8 mouse cellular contexts compared by ENCODE assay signal in the genomic region with DNA sequence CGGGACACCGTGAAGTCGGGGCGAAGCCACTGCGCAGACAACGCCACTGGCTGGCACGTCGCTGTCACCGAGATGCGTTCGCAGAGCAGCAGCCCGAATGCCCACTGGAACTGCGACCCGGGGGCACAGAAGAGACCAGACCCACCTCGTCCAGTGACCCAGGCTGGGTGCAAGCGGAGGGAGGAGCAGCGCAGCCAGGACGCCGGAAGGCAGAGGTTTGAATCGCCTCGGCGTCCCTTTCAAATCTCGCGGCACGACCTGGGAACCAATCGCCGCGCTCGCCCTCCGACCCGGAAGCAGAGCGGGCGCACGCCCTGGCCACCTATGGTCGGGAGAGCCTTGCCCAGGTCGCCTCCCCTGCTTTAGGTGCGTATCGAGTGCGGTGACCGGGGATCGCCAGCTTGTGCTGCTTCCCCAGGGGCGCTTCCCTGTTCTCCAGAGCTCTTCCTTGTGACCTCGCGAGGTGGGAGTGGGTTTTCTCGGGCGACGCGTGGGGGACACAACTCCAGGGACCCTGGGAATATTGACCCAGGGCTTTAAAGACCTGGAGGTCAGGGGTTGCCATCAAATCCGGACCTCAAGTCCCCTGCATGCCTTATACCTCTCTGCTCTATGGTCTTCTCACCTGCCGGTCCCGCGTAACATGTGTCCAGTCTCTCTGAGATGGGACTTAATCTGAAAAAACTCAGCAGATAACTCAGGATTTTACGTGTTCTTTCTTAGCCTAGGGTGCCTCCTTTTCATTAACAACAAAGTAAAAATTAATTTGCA. TPM values are rescaled to one million over a fixed set of nuclear protein-coding genes. Genes with fewer than 3 reads are reported as not detected.
DNase-seq lines count a peak whose midpoint lies in the region; ATAC-seq and TF ChIP-seq lines count a peak whose summit lies in the region.

Parpbp (minus strand) TSS at position 235 of the 771 bp plus-strand sequence.
Nup37 (plus strand) TSS at position 286 of the 771 bp plus-strand sequence.

- H3K36me3 ChIP-seq in embryonic facial prominence, embryonic 13.5 days = peaks cover 29% of the 10 kb centered on the region
- no peaks in the 10 kb centered on the region for H3K36me3 ChIP-seq in heart, adult 2 months (ENCODE audit: control insufficient read depth, insufficient read depth, low read length)
- H3K36me3 ChIP-seq in limb, embryonic 13.5 days = peaks cover 20% of the 10 kb centered on the region
- no peaks in the 10 kb centered on the region for H3K36me3 ChIP-seq in midbrain, embryonic 16.5 days (ENCODE audit: control insufficient read depth, insufficient read depth, low read length)

- peak; percentile 84; the same call in 1 of the 2 replicates for ATAC-seq in embryonic facial prominence, embryonic 13.5 days (ENCODE audit: insufficient number of reproducible peaks, insufficient read depth, low FRiP score, low TSS enrichment, low read depth)
- peak; percentile 94 for ATAC-seq in limb, embryonic 13.5 days (ENCODE audit: low FRiP score, low read depth)
- ATAC-seq in midbrain, embryonic 16.5 days = peak; percentile 99

- no peak for TF ChIP-seq EP300 in heart, adult 2 months (IDR thresholded peaks at IDR 0.05; ENCODE audit: insufficient read depth, low read depth, low read length)

- peak within 1 kb of the TSS; percentile 68 for H3K4me3 ChIP-seq in embryonic facial prominence, embryonic 13.5 days
- peak within 1 kb of the TSS; percentile 92 for H3K4me3 ChIP-seq in heart, adult 2 months
- H3K4me3 ChIP-seq in limb, embryonic 13.5 days = peak within 1 kb of the TSS; percentile 81
- H3K4me3 ChIP-seq in midbrain, embryonic 16.5 days (ENCODE audit: low read depth, low read length) = peak within 1 kb of the TSS; percentile 85

- H3K27me3 ChIP-seq in embryonic facial prominence, embryonic 13.5 days = no peaks in the 10 kb centered on the region
- H3K27me3 ChIP-seq in heart, adult 2 months (ENCODE audit: control insufficient read depth, insufficient read depth, low read length) = no peaks in the 10 kb centered on the region
- no peaks in the 10 kb centered on the region for H3K27me3 ChIP-seq in limb, embryonic 13.5 days
- H3K27me3 ChIP-seq in midbrain, embryonic 16.5 days (ENCODE audit: control insufficient read depth, insufficient read depth, low read depth, low read length) = no peaks in the 10 kb centered on the region

- under 1% methylated on average over 53 of the region's 53 CpGs for WGBS in embryonic facial prominence, embryonic 13.5 days
- 1% methylated on average over 53 of the region's 53 CpGs for WGBS in heart, adult 2 months
- WGBS in limb, embryonic 13.5 days = under 1% methylated on average over 53 of the region's 53 CpGs
- WGBS in midbrain, embryonic 16.5 days = under 1% methylated on average over 47 of the region's 53 CpGs

- H3K9me3 ChIP-seq in embryonic facial prominence, embryonic 13.5 days = no peaks in the 10 kb centered on the region
- no peaks in the 10 kb centered on the region for H3K9me3 ChIP-seq in limb, embryonic 13.5 days
- H3K9me3 ChIP-seq in midbrain, embryonic 16.5 days (replicated peaks; ENCODE audit: control insufficient read depth, low read length, poor library complexity, severe bottlenecking) = no peaks in the 10 kb centered on the region

- intact Hi-C loops in heart, adult 2 months (cut with DNase I) = loop anchor here (5.0 kb wide), 1 partner anchor 55 kb away; the partner anchor contains the start of gene Washc3

- no peak within 1 kb of the TSS for H3K27ac ChIP-seq in embryonic facial prominence, embryonic 13.5 days
- H3K27ac ChIP-seq in heart, adult 2 months = peak within 1 kb of the TSS; percentile 60
- H3K27ac ChIP-seq in limb, embryonic 13.5 days = no peak within 1 kb of the TSS
- H3K27ac ChIP-seq in midbrain, embryonic 16.5 days (ENCODE audit: low read length) = no peak within 1 kb of the TSS

- peaks cover 24% of the 10 kb centered on the region for H3K4me1 ChIP-seq in embryonic facial prominence, embryonic 13.5 days
- no peaks in the 10 kb centered on the region for H3K4me1 ChIP-seq in heart, adult 2 months (ENCODE audit: control insufficient read depth, insufficient read depth, low read length)
- peaks cover 25% of the 10 kb centered on the region for H3K4me1 ChIP-seq in limb, embryonic 13.5 days
- H3K4me1 ChIP-seq in midbrain, embryonic 16.5 days (ENCODE audit: control insufficient read depth, insufficient read depth, low read length) = peaks cover 13% of the 10 kb centered on the region

- peak; percentile 93 for DNase-seq in 3134 (ENCODE audit: extremely low read depth, insufficient read length, low spot score)
- peak; percentile 91 to 92 for DNase-seq in adrenal gland, postnatal 36 days
- peak; percentile 88 to 90 for DNase-seq in heart, adult 2 months
- peak; percentile 79 to 87 for DNase-seq in kidney, adult 8-10 months
- peak; percentile 87 to 93 for DNase-seq in spleen, postnatal 10 days (ENCODE audit: low spot score in 2 of 2)

- H3K4me2 ChIP-seq in embryonic facial prominence, embryonic 13.5 days = peak within 1 kb of the TSS; percentile 88
- H3K4me2 ChIP-seq in limb, embryonic 13.5 days (replicated peaks) = peak within 1 kb of the TSS; percentile 85
- H3K4me2 ChIP-seq in midbrain, embryonic 16.5 days (ENCODE audit: low read length) = peak within 1 kb of the TSS; percentile 95

- TF ChIP-seq CTCF in heart, adult 2 months (IDR thresholded peaks at IDR 0.05) = peak; percentile 26

- peak; percentile 79 for TF ChIP-seq POLR2A in heart, adult 2 months (IDR thresholded peaks at IDR 0.05; ENCODE audit: insufficient read depth, low read depth, low read length)

- H3K79me2 ChIP-seq in heart, adult 2 months (replicated peaks; ENCODE audit: control insufficient read depth, insufficient read depth, low read length) = no peaks in the 10 kb centered on the region

- H3K9ac ChIP-seq in embryonic facial prominence, embryonic 13.5 days = peak within 1 kb of the TSS; percentile 79
- H3K9ac ChIP-seq in heart, adult 2 months (ENCODE audit: low read depth, low read length) = peak within 1 kb of the TSS; percentile 81
- peak within 1 kb of the TSS; percentile 85 for H3K9ac ChIP-seq in limb, embryonic 13.5 days
- H3K9ac ChIP-seq in midbrain, embryonic 16.5 days (ENCODE audit: low read depth, low read length) = peak within 1 kb of the TSS; percentile 88

RNA-seq across cellular contexts. Expression of gene Parpbp, which starts in this region (rescaled TPM):
- 1 to 10 TPM in 1 of 2 experiments, under 1 TPM in 1; 0.96 to 1.6 TPM for total RNA-seq in adrenal gland, postnatal 36 days (2021)
- 10.6 and 11.9 TPM in 2 replicates for polyA plus RNA-seq in embryonic facial prominence, embryonic 13.5 days (2015; fragmentation: Nextera tagmentation; extraction: Ambion mirVana)
- under 1 TPM; 0.13 to 0.16 TPM for total RNA-seq in heart, adult 2 months (2021)
- polyA plus RNA-seq in heart, adult 2 months (2012; rRNA removed) = 0.06 and 0.29 TPM in 2 replicates
- 10.0 and 12.3 TPM in 2 replicates for polyA plus RNA-seq in limb, embryonic 13.5 days (2015; fragmentation: Nextera tagmentation; extraction: Ambion mirVana)
- polyA plus RNA-seq in midbrain, embryonic 16.5 days (2015; fragmentation: Nextera tagmentation; extraction: Ambion mirVana) = 1.4 TPM in 2 replicates

RNA-seq across cellular contexts. Expression of gene Nup37, which starts in this region (rescaled TPM):
- 10 to 100 TPM; 10.5 to 10.7 TPM for total RNA-seq in adrenal gland, postnatal 36 days (2021)
- polyA plus RNA-seq in embryonic facial prominence, embryonic 13.5 days (2015; fragmentation: Nextera tagmentation; extraction: Ambion mirVana) = 90.8 and 95.3 TPM in 2 replicates
- total RNA-seq in heart, adult 2 months (2021) = 10 to 100 TPM in 1 of 2 experiments, 1 to 10 TPM in 1; 6.6 to 10.3 TPM
- polyA plus RNA-seq in heart, adult 2 months (2012; rRNA removed) = 4.5 and 8.5 TPM in 2 replicates
- polyA plus RNA-seq in limb, embryonic 13.5 days (2015; fragmentation: Nextera tagmentation; extraction: Ambion mirVana) = 75.3 and 77.3 TPM in 2 replicates
- 20.6 and 23.8 TPM in 2 replicates for polyA plus RNA-seq in midbrain, embryonic 16.5 days (2015; fragmentation: Nextera tagmentation; extraction: Ambion mirVana)
